Mouse (Mus musculus): ENCODE data around the gene Ang.

Gene Ang

GRCm38 (mm10) chr14:51130315-51130940 is 39.5 kb downstream of the Ang start:
- no peak for DNase-seq

GRCm38 (mm10) chr14:51131086-51131815 is 40.3 kb downstream of the Ang start:
- DNase-seq = no peak

GRCm38 (mm10) chr14:51132372-51132771 is 41.4 kb downstream of the Ang start:
- no peak for DNase-seq

GRCm38 (mm10) chr14:51140342-51140741 is 49.4 kb downstream of the Ang start:
- no peak for DNase-seq

GRCm38 (mm10) chr14:51142119-51142518 is 51.2 kb downstream of the Ang start:
- no peak for DNase-seq

- DNase-seq = no peak
Measured at GRCm38 (mm10) chr14:51142568-51142967, 51.6 kb downstream of the Ang start.

GRCm38 (mm10) chr14:51143287-51143686 is 52.3 kb downstream of the Ang start:
- no peak for DNase-seq

GRCm38 (mm10) chr14:51143937-51144336 is 53.0 kb downstream of the Ang start:
- no peak for DNase-seq

GRCm38 (mm10) chr14:51144451-51144850 is 53.5 kb downstream of the Ang start:
- no peak for DNase-seq

GRCm38 (mm10) chr14:51145521-51145920 is 54.6 kb downstream of the Ang start:
- no peak for DNase-seq

GRCm38 (mm10) chr14:51146685-51147084 is 55.7 kb downstream of the Ang start, which contains the start of gene Rnase1:
Gene Rnase1, minus strand, starts transcription at chr14:51146785.
- DNase-seq = no peak

- no peak for DNase-seq
Measured at GRCm38 (mm10) chr14:51148006-51148405, 57.1 kb downstream of the Ang start.

GRCm38 (mm10) chr14:51149164-51149563 is 58.2 kb downstream of the Ang start:
- no peak for DNase-seq

- DNase-seq = no peak
Measured at GRCm38 (mm10) chr14:51150206-51150831, 59.4 kb downstream of the Ang start.
